Mouse (Mus musculus) testis, adult 2 months (tissue): Measurements from ENCODE around the gene Itpr2. TPM values are rescaled to one million over a fixed set of nuclear protein-coding genes. Genes with fewer than 3 reads are reported as not detected.

Experiments
- H3K27ac ChIP-seq: fragments of 200-500 bp; 2 replicates; pipeline ENCODE4 v1.5.1; 2012; ENCODE audit warnings: low read depth, low read length; ENCODE audit not compliant: control insufficient read depth, insufficient read depth
- H3K27me3 ChIP-seq: fragments of 200-500 bp; 2 replicates; pipeline ENCODE4 v1.6.1; 2012; ENCODE audit warnings: mild to moderate bottlenecking, low read length, moderate library complexity; ENCODE audit not compliant: control insufficient read depth, insufficient read depth
- H3K36me3 ChIP-seq: fragments of 200-500 bp; 2 replicates; pipeline ENCODE4 v1.6.1; 2012; ENCODE audit warnings: mild to moderate bottlenecking, low read length; ENCODE audit not compliant: control insufficient read depth, insufficient read depth
- H3K4me1 ChIP-seq: fragments of 200-500 bp; 2 replicates; pipeline ENCODE4 v1.6.1; 2012; ENCODE audit warnings: low read length; ENCODE audit not compliant: control insufficient read depth, insufficient read depth
- H3K4me3 ChIP-seq: fragments of 200-500 bp; 2 replicates; pipeline ENCODE4 v1.5.1; 2012; ENCODE audit warnings: low read depth, mild to moderate bottlenecking, low read length, moderate library complexity, mixed read lengths; ENCODE audit not compliant: control insufficient read depth
- CTCF ChIP-seq: fragments of 200-500 bp; IDR thresholded peaks from 2 replicates; pipeline ENCODE4 v1.5.1; 2012; ENCODE audit warnings: low read depth, mild to moderate bottlenecking, inconsistent platforms, low read length, moderate library complexity; ENCODE audit not compliant: control insufficient read depth, insufficient read depth, insufficient replicate concordance
- POLR2A ChIP-seq: fragments of 200-500 bp; IDR thresholded peaks from 2 replicates; pipeline ENCODE4 v1.6.1; 2012; ENCODE audit warnings: low read depth, mild to moderate bottlenecking, inconsistent platforms, low read length, moderate library complexity; ENCODE audit not compliant: control insufficient read depth
- polyA plus RNA-seq: library from polyadenylated mRNA; depleted of rRNA; stranded (reverse); fragments of >200 nt; gene quantifications from 2 replicates; pipeline ENCODE4 v1.2.3, GENCODE M21; 2012

The Itpr2 gene
- polyA plus RNA-seq, 1 experiment: 6.9 TPM

DNA sequence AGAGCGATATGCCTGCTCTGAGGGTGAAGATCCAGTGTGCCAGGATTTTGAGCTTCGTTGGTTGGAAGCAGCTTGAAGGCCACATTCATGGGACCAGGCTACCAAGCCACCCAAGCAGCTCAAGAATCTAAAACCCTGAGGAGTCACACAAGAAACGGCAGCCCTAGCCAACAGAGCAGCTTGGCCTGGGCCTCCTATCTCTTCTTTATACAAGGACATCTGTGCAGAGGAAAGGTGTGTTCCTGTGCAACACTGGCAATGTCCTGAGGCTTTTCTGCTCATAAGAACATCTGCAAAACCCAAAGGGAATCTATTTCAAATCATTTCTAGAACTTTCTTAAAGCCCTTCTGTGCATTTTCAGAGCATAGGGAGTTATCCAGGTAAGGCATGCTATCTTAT lies 274.0 kb downstream of the Itpr2 start:
- no peak overlapping the region for H3K4me3 ChIP-seq
- no peaks in the 10 kb centered on the region for H3K4me1 ChIP-seq
- H3K27ac ChIP-seq: no peak overlapping the region
- no peak for TF ChIP-seq POLR2A
- TF ChIP-seq CTCF: no peak
- no peaks in the 10 kb centered on the region for H3K27me3 ChIP-seq
- H3K36me3 ChIP-seq: no peaks in the 10 kb centered on the region

GRCm38 (mm10) chr6:146222403-146223063 lies 279.5 kb downstream of the Itpr2 start:
- H3K4me1 ChIP-seq: no peaks in the 10 kb centered on the region
- no peaks in the 10 kb centered on the region for H3K27me3 ChIP-seq
- no peaks in the 10 kb centered on the region for H3K36me3 ChIP-seq
- H3K27ac ChIP-seq: no peak overlapping the region
- no peak overlapping the region for H3K4me3 ChIP-seq
- TF ChIP-seq POLR2A: no peak
- no peak for TF ChIP-seq CTCF

DNA sequence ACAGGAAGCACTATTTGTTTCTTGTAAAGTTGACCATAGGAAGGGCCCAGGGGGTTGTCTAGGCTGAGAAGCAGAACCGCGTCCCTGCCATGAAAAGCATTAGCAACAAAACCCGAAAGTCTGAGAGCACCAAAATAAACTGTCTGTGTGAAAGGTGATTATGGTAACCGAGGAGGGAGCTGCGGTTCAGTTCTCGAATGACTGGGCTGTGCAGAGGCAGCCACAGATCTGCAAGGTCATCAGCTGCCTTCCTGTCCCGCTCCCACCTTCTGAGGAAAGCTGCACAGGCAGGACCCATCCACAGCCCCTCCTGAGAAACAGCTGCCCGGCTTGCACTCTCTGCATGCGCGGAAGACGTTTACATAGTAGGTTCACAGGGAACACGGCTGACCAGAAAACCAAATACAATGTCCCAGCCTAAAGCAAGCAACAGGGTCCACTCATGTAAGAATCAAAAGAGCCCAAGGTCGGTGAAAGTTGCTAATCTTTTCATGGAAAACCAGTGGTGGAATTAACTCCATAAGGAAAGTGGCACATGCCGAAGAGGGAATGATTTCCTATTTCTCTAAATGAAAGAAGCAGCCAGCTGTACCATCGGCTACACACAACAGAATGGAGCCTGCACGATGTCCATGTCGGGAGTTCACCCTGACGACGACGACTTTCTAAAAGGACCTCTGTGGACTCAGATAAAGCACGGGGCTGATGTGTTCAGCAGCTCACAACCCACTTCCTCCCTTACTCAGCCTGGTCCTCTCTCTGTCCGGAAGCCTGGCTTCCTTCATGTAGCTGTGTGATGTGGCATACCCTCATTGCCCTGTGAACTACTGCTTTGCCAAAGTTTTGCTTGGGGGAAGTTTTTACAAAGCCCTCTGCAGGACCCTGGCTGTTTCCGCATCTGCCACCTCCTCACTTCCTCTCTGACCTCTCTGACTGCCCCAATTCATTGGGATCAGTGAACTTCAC lies 280.4 kb downstream of the Itpr2 start:
- Histone ChIP-seq H3K36me3 (no peaks in the 10 kb centered on the region), H3K4me3 (no peak overlapping the region), H3K27ac (no peak overlapping the region; the same call in 1 of the 2 replicates), H3K4me1 (no peaks in the 10 kb centered on the region), H3K27me3 (no peaks in the 10 kb centered on the region)
- no peak for TF ChIP-seq CTCF
- no peak for TF ChIP-seq POLR2A

- TF ChIP-seq CTCF (no peak), POLR2A (no peak)
- H3K36me3 ChIP-seq: no peaks in the 10 kb centered on the region
- no peak overlapping the region for H3K27ac ChIP-seq
Observed at GRCm38 (mm10) chr6:146220071-146220470, 282.0 kb downstream of the Itpr2 start.

DNA sequence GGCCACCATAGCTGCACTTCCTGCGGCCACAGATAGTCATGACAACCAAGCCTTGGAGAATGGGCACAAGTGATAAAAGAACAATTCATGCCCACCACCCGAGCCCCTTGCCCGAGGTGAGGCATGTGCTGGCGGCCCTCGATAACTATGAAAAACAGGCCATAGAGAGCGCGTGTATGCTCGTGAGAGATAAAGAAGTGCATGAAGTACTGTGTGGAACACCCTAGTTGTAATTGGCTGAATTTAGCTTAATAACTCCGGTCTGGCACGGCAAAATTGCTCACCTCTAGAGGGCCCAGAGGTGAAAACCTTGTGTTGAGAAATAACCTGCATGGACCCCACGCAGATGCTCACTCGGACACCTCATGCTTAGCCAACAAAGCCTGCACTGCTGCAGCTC lies 282.5 kb downstream of the Itpr2 start:
- no peaks in the 10 kb centered on the region for H3K36me3 ChIP-seq
- H3K4me1 ChIP-seq: no peaks in the 10 kb centered on the region
- no peak overlapping the region for H3K27ac ChIP-seq
- no peak overlapping the region for H3K4me3 ChIP-seq
- no peaks in the 10 kb centered on the region for H3K27me3 ChIP-seq
- TF ChIP-seq CTCF (no peak), POLR2A (no peak)

More at GRCm38 (mm10) chr6:146220071-146220470, 282.0 kb downstream of the Itpr2 start:
- Histone ChIP-seq H3K4me3 (no peak overlapping the region), H3K27me3 (no peaks in the 10 kb centered on the region), H3K4me1 (no peaks in the 10 kb centered on the region)

- Histone ChIP-seq H3K4me1 (no peaks in the 10 kb centered on the region), H3K4me3 (no peak overlapping the region), H3K27me3 (no peaks in the 10 kb centered on the region), H3K27ac (no peak overlapping the region), H3K36me3 (no peaks in the 10 kb centered on the region)
- TF ChIP-seq POLR2A (no peak), CTCF (no peak)
Observed at GRCm38 (mm10) chr6:146215302-146215701, 286.7 kb downstream of the Itpr2 start.

DNA sequence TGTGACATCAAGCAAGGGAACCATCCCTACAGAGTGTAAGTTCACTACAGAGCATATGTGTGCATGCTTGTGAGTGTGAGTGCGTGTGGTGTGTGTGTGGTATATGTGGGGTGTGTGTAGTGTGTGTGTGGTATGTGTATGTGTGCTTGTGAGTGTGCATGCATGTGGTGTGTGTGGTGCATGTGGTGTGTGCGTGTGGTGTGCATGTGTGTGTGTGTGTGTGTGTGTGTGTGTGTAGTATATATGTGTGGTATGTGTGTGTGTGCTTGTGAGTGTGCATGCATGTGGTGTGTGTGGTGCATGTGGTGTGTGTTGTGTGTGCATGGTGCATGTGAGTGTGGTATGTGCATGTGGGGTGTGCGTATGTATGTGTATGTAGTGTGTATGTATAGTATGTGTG lies 289.7 kb downstream of the Itpr2 start:
- Histone ChIP-seq H3K4me1 (no peaks in the 10 kb centered on the region), H3K4me3 (no peak overlapping the region), H3K27me3 (no peaks in the 10 kb centered on the region), H3K27ac (no peak overlapping the region), H3K36me3 (no peaks in the 10 kb centered on the region)
- TF ChIP-seq CTCF: no peak; the same call in 1 of the 2 replicates
- no peak for TF ChIP-seq POLR2A
